Mouse (Mus musculus): ENCODE data around the gene Aass.

- TF ChIP-seq CTCF (IDR thresholded peaks at IDR 0.05; ENCODE audit: low read depth, low read length): no peak
- TF ChIP-seq POLR2A (IDR thresholded peaks at IDR 0.05; ENCODE audit: insufficient read depth, low read length): no peak
These were observed 14.4 kb upstream of the Aass start for GRCm38 (mm10) chr6:23147221-23147620.

Measured in ES-Bruce4 (cell line).